Mouse (Mus musculus): ENCODE data around the gene Tmem63b.

- TF ChIP-seq CTCF (IDR thresholded peaks at IDR 0.05; ENCODE audit: control insufficient read depth, insufficient read depth, low read length) = no peak
- no peak for TF ChIP-seq POLR2A (IDR thresholded peaks at IDR 0.05; ENCODE audit: borderline replicate concordance, control insufficient read depth, low read depth, low read length)
These were observed 73.8 kb downstream of the Tmem63b start for GRCm38 (mm10) chr17:45612921-45613320.
